Mouse (Mus musculus): Measurements from ENCODE around the gene Trim9.

The Trim9 gene

DNA sequence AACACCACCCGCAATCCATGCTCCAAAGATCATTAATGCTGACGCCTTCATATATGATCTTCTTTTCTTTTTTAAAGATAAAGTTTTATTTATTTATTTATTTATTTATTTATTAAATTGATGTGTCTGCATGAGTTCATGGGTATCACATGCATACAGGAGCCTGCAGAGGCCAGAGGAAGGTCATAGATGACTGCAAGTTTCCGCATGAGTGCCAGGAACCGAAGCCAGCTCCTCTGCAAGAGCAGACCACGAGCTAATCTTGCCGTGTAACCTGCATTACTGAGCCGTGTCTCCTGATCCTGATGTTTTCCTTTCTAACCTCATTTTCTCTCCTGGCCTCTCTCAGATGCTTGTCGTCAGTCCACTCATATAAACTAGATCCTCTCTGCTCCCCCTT, 133.1 kb downstream of the Trim9 start:
- DNase-seq (ENCODE audit: extremely low spot score, low spot score): no peak

DNA sequence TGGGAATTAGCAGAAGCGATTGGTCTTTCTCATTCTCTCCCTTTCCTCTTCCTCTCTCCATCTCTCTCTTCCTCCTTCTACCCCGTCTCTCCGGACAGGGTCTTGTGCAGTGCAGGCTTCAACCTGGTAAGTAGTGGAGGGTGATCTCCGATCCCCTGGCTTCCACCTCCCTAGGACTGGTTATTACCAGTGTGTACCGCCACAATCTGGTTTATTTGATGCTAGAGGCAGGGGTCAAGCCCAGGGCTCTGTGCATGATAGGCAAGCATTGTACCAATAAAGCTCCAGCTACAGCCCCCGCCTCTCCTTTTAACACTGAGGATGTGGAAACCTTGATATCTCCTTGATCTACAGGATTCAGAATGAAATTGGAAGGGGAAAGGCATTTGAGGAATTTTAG, 133.8 kb downstream of the Trim9 start:
- no peak for DNase-seq (ENCODE audit: extremely low spot score, low spot score)

GRCm38 (mm10) chr12:70212501-70212900, 134.9 kb downstream of the Trim9 start:
- DNase-seq (ENCODE audit: extremely low spot score, low spot score): no peak

- DNase-seq (ENCODE audit: extremely low spot score, low spot score): no peak
Observed at GRCm38 (mm10) chr12:70208214-70208613, 139.2 kb downstream of the Trim9 start.

DNA sequence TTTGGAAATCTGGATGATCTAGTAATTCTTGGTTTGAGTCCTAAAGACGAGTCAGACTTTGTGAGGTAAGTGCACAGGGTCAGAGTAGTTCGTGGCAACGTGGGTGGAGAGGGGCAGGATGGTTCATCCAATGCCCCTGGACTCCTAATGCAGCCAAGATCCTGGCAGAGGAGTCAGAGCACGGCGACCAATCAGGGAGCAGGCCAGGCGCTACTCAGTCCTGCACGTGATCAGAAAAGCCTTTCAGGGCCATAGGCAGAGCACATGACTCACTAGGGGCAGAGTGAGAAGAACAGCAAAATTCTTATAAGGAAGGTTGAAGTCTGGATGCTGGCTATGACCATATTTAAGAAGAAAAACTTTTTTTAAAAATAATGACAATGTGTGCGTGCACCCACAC, 143.0 kb downstream of the Trim9 start:
- no peak for DNase-seq (ENCODE audit: extremely low spot score, low spot score)

DNA sequence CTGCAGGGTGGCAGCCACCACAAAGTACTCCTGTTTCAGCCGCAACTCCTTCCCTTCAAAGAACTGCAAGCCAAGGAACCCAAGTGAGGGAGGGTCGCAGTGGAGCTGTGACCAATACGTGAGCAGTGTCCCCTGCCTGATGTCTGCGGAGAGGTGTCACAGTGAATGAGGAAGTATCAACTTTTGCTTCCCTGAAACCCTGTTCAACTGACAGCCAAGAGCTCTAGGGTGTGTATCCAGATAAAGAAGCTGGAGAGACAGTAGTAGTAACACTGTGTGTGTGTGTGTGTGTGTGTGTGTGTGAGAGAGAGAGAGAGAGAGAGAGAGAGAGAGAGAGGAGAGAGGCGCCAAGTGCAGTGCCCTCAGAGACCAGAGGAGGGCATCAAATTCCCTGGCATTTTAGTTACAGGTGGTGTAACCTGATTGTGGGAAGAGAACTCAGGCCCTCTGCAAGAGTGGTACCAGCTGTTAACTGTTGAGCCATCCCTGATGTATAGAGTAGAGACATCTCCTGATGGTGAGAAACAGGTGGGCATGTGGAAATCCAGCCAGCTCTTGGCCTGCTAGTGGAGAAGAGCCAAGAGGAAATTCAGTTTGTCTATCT, 145.4 kb downstream of the Trim9 start:
- DNase-seq (ENCODE audit: extremely low spot score, low spot score): no peak

DNA sequence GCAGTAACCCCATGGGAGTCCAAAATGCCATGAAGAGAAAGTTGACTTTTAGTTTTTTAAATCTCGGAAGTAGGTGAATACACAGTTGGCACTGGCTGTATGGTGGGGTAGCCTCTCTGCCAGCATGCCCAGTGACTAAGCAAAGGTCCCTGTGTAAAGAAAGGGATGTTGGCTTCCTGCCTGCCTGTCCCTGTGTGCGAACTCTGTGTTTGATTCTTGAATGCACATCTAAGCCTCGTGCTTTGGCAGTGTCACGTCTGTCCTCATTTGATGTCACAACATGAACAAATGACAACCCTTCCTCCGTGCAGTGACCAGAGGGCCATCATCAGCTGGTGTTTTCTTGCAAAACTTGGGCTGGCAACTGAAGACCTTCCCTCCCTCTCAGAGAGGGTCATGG, 151.1 kb downstream of the Trim9 start:
- DNase-seq (ENCODE audit: extremely low spot score, low spot score): no peak

GRCm38 (mm10) chr12:70195426-70195825, 152.0 kb downstream of the Trim9 start:
- no peak for DNase-seq (ENCODE audit: extremely low spot score, low spot score)
